Mouse (Mus musculus) heart, postnatal 0 days (tissue): ENCODE measurements at regions not wholly inside any gene's neighbourhood (a gene's known extent, or its start where the extent isn't known, plus 50 kb on each side); places are given as distances from the start of the nearest gene placed in this dataset.

Source experiments
- ATAC-seq: fragments of 200-750 bp; cut with Nextera tagmentation; 2 replicates; pipeline ENCODE4 v1.8.0; 2017; ENCODE audit warnings: low read depth, moderate number of reproducible peaks, moderate library complexity; ENCODE audit not compliant: insufficient read depth
- DNase-seq: peaks from one replicate; pipeline ENCODE4 v3.0.0-alpha.2; 2016; ENCODE audit warnings: low spot score
- H3K27ac ChIP-seq: fragments of 300-500 bp; sonication (generic); 2 replicates; pipeline ENCODE4 v1.5.1; 2014; ENCODE audit warnings: low read depth, mild to moderate bottlenecking
- H3K27me3 ChIP-seq: fragments of 300-500 bp; sonication (generic); 2 replicates; pipeline ENCODE4 v1.6.1; 2014; ENCODE audit warnings: low read length, mixed read lengths; ENCODE audit not compliant: control insufficient read depth, insufficient read depth
- H3K36me3 ChIP-seq: fragments of 300-500 bp; sonication (generic); replicated peaks from 2 replicates; pipeline ENCODE4 v1.6.1; 2014; ENCODE audit warnings: low read length, mixed read lengths; ENCODE audit not compliant: control insufficient read depth, insufficient read depth
- H3K4me1 ChIP-seq: fragments of 300-500 bp; sonication (generic); 2 replicates; pipeline ENCODE4 v1.6.1; 2014; ENCODE audit warnings: antibody characterized with exemption; ENCODE audit not compliant: control insufficient read depth, insufficient read depth
- H3K4me2 ChIP-seq: fragments of 300-500 bp; sonication (generic); 2 replicates; pipeline ENCODE4 v1.6.1; 2014; ENCODE audit warnings: low read depth, mild to moderate bottlenecking, low read length, moderate library complexity
- H3K4me3 ChIP-seq: fragments of 300-500 bp; sonication (generic); 2 replicates; pipeline ENCODE4 v1.5.1; 2014; ENCODE audit warnings: low read depth, low read length
- H3K9ac ChIP-seq: fragments of 300-500 bp; sonication (generic); replicated peaks from 2 replicates; pipeline ENCODE4 v1.6.1; 2014; ENCODE audit warnings: low read depth, low read length, mixed read lengths
- H3K9me3 ChIP-seq: fragments of 300-500 bp; sonication (generic); replicated peaks from 2 replicates; pipeline ENCODE4 v1.6.1; 2016; ENCODE audit warnings: low read length; ENCODE audit not compliant: control insufficient read depth
- CTCF ChIP-seq: IDR thresholded peaks from 2 replicates; pipeline ENCODE4 v1.5.1; 2016; ENCODE audit warnings: antibody characterized with exemption, control low read depth, low read depth
- EP300 ChIP-seq: IDR thresholded peaks from 2 replicates; pipeline ENCODE4 v1.6.1; 2016; ENCODE audit warnings: antibody characterized with exemption, low read depth
- WGBS: fragments of 180-500 bp; shearing (Covaris S2); extraction: QIAGEN DNeasy Blood & Tissue Kit; methylation state at CpG from one replicate; pipeline ENCODE4 v1.1.7; 2014; 5-methylcytosine and 5-hydroxymethylcytosine counted together

DNA sequence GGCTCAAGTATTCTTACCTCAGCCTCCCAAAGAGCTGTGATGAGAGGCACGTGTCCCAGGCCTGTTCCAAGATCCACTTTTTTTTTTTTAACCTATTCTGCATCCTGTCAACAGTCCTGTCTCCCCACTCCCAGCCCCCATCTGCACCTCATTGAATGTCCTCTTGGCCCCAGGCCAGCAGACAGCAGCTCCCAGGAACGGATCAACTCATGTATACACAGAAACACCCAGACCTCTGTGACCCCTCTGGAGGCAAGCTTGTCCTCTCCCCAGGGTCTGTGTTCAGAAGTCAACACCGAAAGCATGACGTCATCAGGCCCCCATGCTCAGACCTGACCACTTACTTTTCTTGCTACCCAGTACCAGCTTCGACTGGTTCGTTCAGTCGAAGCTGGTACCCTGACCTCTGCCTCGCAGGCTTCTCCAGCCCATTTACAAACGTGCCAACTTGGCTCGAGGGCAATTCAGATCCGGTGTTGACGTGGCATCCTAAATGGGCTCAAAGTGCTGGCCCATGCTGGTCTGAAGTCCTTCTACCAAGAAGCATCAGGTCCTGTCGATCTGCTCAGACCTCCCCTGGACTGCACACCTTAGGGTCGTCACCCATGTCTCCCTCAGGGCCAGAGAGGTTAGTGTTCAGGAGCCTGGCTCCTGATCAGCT, 60.7 kb upstream of the Otos start:
- no peak for DNase-seq
- peak; percentile 24; the same call in 1 of the 2 replicates for ATAC-seq
- H3K9me3 ChIP-seq: no peaks in the 10 kb centered on the region
- TF ChIP-seq CTCF (no peak), EP300 (no peak)
- H3K4me1 ChIP-seq: peaks cover 17% of the 10 kb centered on the region
- 45% methylated on average over 14 of the region's 14 CpGs for WGBS
- H3K9ac ChIP-seq: no peak overlapping the region
- H3K4me2 ChIP-seq: no peak overlapping the region
- H3K27me3 ChIP-seq: no peaks in the 10 kb centered on the region
- H3K4me3 ChIP-seq: no peak overlapping the region
- H3K36me3 ChIP-seq: no peaks in the 10 kb centered on the region
- no peak overlapping the region for H3K27ac ChIP-seq

DNA sequence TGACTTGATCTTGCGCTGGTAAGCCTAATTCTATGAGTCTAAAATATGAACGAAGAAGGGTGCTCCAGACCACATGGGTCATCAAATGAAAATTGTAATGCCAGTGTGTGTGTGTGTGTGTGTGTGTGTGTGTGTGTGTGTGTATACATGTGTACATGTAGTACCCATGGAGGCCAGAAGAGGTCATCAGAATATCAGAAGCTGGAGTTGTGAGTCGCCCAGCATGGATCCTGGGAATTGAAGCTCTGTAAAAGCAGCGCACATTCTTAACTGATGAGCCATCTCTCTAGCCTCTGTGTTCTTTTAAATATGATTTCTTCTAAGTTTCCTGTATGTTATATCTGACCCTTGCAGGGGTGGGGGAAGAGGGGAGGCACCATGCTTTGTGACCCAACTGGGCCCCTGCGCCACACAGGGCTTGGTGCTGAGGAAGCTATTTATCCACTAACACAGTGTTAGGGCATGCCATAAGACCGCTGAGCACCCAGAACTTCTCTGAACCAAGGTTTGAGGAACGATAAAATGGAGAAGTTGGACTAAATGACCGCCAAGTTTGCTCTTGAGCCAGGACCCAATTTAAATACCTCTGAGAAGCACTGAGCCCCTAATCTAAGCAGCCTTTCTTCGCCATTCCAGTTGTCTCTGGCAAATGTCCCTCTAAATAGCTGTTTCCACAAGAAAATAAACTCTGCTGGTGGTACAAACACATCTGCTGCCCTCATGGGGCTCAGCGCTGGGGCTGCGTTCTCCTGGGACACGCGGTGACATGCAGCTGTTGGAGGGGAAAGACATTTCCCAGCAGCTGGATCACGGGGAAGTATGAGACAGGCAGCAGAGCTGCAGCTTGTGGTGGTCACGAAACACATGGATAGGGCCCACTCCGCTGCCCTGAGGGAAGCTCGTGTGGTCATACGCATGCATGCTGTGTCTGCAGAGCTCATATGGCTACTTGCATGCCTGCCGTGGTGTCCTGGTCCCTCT, 59.6 kb upstream of the Otos start:
- DNase-seq (no peak), ATAC-seq (no peak)
- Histone ChIP-seq H3K27me3 (no peaks in the 10 kb centered on the region), H3K4me3 (no peak overlapping the region), H3K36me3 (no peaks in the 10 kb centered on the region), H3K4me2 (no peak overlapping the region), H3K9ac (no peak overlapping the region), H3K4me1 (peaks cover 22% of the 10 kb centered on the region), H3K9me3 (no peaks in the 10 kb centered on the region), H3K27ac (no peak overlapping the region)
- peak; percentile 30 for TF ChIP-seq CTCF
- no peak for TF ChIP-seq EP300
- WGBS: 83% methylated on average over 19 of the region's 19 CpGs

DNA sequence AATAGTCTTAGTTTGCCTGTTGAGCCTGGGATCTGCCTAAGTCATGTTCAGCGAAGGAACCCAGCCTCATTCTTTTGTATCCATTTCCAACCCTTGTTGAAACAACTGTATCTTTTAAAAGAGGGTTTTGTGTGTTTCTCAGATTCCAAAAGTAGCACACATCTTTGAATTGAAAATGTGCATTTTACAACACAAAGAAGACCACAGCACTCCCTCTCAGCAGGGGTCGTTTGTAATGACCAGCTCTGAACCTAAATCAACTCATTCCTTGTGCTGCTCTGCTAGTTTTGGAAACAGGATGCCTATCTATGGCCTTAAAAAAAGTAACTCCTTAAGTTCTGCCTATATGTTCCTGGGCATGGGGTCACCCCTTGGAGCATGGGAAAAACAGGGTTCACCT, 58.8 kb upstream of the Otos start:
- no peak overlapping the region for H3K4me3 ChIP-seq
- peaks cover 22% of the 10 kb centered on the region for H3K4me1 ChIP-seq
- H3K27me3 ChIP-seq: no peaks in the 10 kb centered on the region
- H3K36me3 ChIP-seq: no peaks in the 10 kb centered on the region
- no peaks in the 10 kb centered on the region for H3K9me3 ChIP-seq
- DNase-seq (no peak), ATAC-seq (no peak)
- H3K9ac ChIP-seq: no peak overlapping the region
- WGBS: 72% methylated on average over 2 of the region's 2 CpGs
- no peak for TF ChIP-seq EP300
- TF ChIP-seq CTCF: no peak
- H3K27ac ChIP-seq: no peak overlapping the region
- no peak overlapping the region for H3K4me2 ChIP-seq

DNA sequence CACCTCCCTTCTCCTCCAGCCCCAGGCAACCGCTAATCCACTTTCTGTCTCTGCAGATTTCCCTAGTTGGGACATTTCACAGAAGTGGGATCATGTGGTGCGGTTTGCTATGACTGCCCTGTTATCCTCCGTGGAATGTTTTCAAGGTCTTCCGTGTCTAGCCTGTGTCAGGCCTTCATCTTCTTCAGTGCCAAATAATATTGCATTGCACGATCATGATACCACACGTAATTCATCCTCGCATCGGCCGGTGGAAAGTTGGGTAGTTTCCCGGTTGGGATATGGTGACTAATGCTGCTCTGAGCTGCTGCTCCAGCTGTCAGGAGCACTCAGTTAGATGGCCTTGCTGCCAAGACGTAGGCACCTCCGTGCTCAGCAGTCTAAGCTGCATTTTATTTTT, 55.3 kb upstream of the Otos start:
- ATAC-seq (no peak), DNase-seq (no peak)
- peaks cover 29% of the 10 kb centered on the region for H3K4me1 ChIP-seq
- H3K9me3 ChIP-seq: no peaks in the 10 kb centered on the region
- 52% methylated on average over 12 of the region's 12 CpGs for WGBS
- no peak overlapping the region for H3K4me3 ChIP-seq
- no peak overlapping the region for H3K9ac ChIP-seq
- peak overlapping the region; percentile 35 for H3K27ac ChIP-seq
- no peaks in the 10 kb centered on the region for H3K27me3 ChIP-seq
- H3K4me2 ChIP-seq: 0 out of 2 replicates have a peak overlapping the region, but pooled peaks have one; percentile 4
- TF ChIP-seq CTCF (no peak), EP300 (no peak)
- no peaks in the 10 kb centered on the region for H3K36me3 ChIP-seq

DNA sequence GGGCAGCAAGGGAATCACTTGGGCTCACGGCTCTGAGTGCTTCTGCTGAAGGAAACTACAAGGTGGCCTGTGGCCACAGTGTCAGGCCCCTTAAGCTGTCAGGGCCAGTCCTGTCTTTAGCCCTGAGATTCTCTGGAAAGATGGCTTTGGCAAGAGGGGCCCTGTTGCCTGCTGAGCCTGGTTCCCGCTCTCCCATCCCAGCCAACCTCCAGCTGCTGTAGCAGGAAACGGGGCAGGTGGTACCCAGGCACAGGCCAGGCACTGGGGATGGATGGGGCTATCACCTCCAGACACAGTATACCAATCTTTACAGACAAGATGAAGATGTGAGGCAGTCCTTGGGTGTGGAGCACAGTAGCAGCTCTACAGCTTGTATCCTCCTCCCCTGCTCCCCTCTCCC, 54.6 kb upstream of the Otos start:
- WGBS: 83% methylated on average over 3 of the region's 3 CpGs

More for the DNA sequence above, 54.6 kb upstream of the Otos start:
- no peaks in the 10 kb centered on the region for H3K9me3 ChIP-seq
- no peak overlapping the region for H3K4me2 ChIP-seq
- no peak overlapping the region for H3K4me3 ChIP-seq
- H3K36me3 ChIP-seq: no peaks in the 10 kb centered on the region
- peaks cover 29% of the 10 kb centered on the region for H3K4me1 ChIP-seq
- DNase-seq: no peak
- no peak overlapping the region for H3K9ac ChIP-seq
- no peak for ATAC-seq
- peak overlapping the region; percentile 35 for H3K27ac ChIP-seq
- TF ChIP-seq CTCF (no peak), EP300 (no peak)
- H3K27me3 ChIP-seq: no peaks in the 10 kb centered on the region
